Mouse (Mus musculus): ENCODE results near the gene Arfgap1. TPM values are rescaled to one million over a fixed set of nuclear protein-coding genes. Genes with fewer than 3 reads are reported as not detected.

Arfgap1 gene
- polyA plus RNA-seq, 1 experiment from 2014 or later = 101 TPM

DNA sequence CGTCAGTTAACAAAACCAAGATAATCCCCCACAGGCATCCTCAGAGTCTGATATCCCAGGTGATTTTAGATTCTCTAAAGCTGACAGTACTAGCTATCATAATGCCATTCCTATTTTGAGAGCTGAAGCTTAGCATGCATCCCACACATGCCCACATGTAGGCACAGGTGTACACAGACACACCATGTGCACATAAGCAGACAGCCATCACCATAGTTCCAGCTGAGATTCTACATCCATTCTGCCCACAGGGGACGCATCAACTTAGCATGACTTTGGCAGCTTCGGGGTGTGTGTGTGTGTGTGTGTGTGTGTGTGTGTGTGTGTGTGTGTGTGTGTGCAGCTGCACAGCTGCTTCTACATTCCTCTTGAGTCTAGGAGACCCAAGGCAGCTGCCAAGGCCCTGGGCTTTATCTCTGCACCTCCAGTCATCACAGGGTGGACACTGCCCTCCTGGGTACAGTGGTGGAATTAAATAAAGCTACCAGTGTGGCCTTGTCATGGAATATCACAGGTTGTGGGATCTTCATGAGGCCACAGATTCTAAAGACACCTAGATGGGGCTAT lies 21.4 kb downstream of the Arfgap1 start:
- Histone ChIP-seq H3K4me1 (peaks cover 4% of the 10 kb centered on the region; the same call in 1 of the 2 replicates), H3K27ac (no peak overlapping the region), H3K9me3 (replicated peaks) (no peaks in the 10 kb centered on the region), H3K36me3 (peaks cover 2% of the 10 kb centered on the region; the same call in 1 of the 2 replicates), H3K4me3 (no peak overlapping the region), H3K27me3 (ENCODE audit: low read depth, poor library complexity, severe bottlenecking) (no peaks in the 10 kb centered on the region)
- WGBS = 90% methylated on average over 3 of the region's 3 CpGs
- DNase-seq (ENCODE audit: low spot score) = no peak

DNA sequence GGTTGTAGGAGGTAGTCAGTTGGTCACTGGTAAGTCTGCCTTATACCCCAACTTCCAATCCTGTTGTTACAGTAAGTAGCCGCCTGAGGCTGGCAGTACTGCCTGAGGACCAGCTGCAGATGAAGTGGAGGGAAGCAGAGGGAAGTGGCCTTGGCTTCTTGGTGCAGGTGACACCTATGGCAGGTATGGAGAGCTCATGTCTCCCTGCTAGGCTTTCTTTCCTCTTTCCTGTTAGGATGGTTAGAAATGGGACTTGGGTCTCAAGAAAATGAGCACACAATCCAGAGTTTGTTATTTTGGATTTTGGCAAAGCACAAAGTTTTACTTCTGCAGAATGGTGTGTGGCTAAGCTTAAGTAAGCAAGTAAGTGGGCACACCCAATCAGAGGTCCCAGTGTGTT lies 21.9 kb downstream of the Arfgap1 start:
- Histone ChIP-seq H3K36me3 (no peaks in the 10 kb centered on the region; the same call in 1 of the 2 replicates), H3K4me1 (peaks cover 4% of the 10 kb centered on the region; the same call in 1 of the 2 replicates), H3K4me3 (no peak overlapping the region), H3K27me3 (ENCODE audit: low read depth, poor library complexity, severe bottlenecking) (no peaks in the 10 kb centered on the region), H3K9me3 (replicated peaks) (no peaks in the 10 kb centered on the region), H3K27ac (no peak overlapping the region)
- WGBS = 56% methylated on average over 1 of the region's 1 CpGs
- DNase-seq (ENCODE audit: low spot score) = no peak

DNA sequence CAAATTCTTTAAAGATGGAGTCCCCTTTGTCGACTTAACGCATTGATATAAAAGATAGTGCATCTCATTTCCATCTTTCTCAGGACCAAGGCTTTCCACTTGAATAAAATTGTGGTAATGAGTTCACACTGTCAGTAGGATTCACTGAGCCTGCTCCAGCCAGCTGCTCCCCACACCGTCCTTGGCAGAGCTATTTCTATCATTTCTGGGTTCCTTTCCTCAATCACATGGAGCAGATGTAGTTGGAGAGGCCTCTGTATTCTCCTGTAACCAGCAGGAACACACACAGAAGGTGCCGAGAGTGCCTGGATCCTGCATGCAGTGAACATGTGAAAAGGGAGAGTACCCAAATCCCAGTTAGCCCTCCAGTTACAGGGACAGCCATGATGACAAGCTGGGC lies 23.3 kb downstream of the Arfgap1 start:
- H3K27me3 ChIP-seq (ENCODE audit: low read depth, poor library complexity, severe bottlenecking) = no peaks in the 10 kb centered on the region
- DNase-seq (ENCODE audit: low spot score) = no peak
- H3K4me3 ChIP-seq = no peak overlapping the region
- peaks cover 4% of the 10 kb centered on the region; the same call in 1 of the 2 replicates for H3K4me1 ChIP-seq
- no peak overlapping the region for H3K27ac ChIP-seq
- no peaks in the 10 kb centered on the region for H3K36me3 ChIP-seq
- H3K9me3 ChIP-seq (replicated peaks) = no peaks in the 10 kb centered on the region
- 74% methylated on average over 4 of the region's 4 CpGs for WGBS

DNA sequence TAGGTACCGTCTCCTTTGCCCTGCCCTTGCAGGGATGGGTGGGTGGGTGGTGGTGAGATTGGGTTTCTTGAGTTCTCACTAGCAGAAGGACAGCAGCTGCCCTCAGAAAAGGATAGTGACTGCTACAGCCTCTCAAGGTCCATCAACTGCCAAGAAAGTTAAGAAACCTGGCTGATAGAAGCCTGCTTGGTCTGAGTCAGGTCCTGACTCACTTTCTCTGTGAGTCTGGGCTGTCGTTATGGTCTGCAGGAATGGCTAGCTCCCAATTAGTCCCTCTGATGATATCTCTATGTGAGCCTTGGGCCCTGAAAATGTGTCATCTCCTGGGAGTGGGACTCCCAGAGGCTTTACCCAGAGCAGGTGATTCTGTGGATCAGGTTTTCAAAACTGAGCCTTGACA lies 27.3 kb downstream of the Arfgap1 start:
- H3K9me3 ChIP-seq (replicated peaks) = no peaks in the 10 kb centered on the region
- H3K27ac ChIP-seq = no peak overlapping the region
- no peaks in the 10 kb centered on the region for H3K4me1 ChIP-seq
- H3K4me3 ChIP-seq = no peak overlapping the region
- WGBS = 74% methylated on average over 2 of the region's 2 CpGs
- no peaks in the 10 kb centered on the region for H3K36me3 ChIP-seq
- no peak for DNase-seq (ENCODE audit: low spot score)
- no peaks in the 10 kb centered on the region for H3K27me3 ChIP-seq (ENCODE audit: low read depth, poor library complexity, severe bottlenecking)

DNA sequence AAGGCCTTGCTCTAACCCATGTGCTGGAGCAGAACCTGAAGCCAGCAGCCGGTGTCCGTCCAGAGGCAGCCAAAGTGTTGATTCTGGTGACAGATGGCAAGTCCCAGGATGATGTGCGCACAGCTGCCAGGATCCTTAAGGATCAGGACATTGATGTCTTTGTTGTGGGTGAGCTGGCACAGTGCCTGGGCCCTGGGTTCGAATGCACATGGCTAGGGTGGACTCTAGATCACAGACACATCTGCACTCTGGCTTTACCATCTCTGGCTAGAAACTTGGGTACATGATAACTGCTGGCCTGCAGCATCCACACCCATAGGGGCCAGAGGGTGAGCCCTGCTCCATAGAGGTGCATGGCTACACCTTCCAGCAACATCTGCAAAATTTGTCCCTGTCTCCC lies 28.4 kb downstream of the Arfgap1 start:
- Histone ChIP-seq H3K4me3 (no peak overlapping the region), H3K27ac (no peak overlapping the region), H3K9me3 (replicated peaks) (no peaks in the 10 kb centered on the region), H3K4me1 (no peaks in the 10 kb centered on the region), H3K27me3 (ENCODE audit: low read depth, poor library complexity, severe bottlenecking) (no peaks in the 10 kb centered on the region), H3K36me3 (no peaks in the 10 kb centered on the region)
- 89% methylated on average over 4 of the region's 4 CpGs for WGBS
- no peak for DNase-seq (ENCODE audit: low spot score)

DNA sequence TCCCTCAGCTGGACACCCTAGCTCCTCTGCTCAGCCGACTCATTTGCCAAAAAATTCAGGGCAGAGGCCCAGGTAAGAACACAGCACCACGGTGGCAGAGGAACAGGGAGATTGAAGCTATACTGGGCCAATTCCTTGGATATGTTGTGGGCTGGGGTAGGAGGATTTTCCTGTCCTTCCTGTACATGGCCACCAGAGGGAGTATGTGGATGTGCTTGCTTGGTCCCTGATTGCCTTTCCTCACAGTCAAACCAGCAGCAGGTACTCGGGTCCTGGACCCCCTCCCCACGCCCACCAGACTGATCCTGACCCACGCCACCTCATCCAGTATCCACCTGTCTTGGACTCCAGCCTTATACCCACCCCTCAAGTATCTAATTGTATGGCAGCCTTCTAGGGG lies 29.4 kb downstream of the Arfgap1 start:
- Histone ChIP-seq H3K27me3 (ENCODE audit: low read depth, poor library complexity, severe bottlenecking) (no peaks in the 10 kb centered on the region), H3K4me3 (no peak overlapping the region), H3K9me3 (replicated peaks) (no peaks in the 10 kb centered on the region), H3K36me3 (no peaks in the 10 kb centered on the region), H3K4me1 (no peaks in the 10 kb centered on the region), H3K27ac (no peak overlapping the region)
- 22% methylated on average over 5 of the region's 5 CpGs for WGBS
- DNase-seq (ENCODE audit: low spot score) = peak; percentile 57

DNA sequence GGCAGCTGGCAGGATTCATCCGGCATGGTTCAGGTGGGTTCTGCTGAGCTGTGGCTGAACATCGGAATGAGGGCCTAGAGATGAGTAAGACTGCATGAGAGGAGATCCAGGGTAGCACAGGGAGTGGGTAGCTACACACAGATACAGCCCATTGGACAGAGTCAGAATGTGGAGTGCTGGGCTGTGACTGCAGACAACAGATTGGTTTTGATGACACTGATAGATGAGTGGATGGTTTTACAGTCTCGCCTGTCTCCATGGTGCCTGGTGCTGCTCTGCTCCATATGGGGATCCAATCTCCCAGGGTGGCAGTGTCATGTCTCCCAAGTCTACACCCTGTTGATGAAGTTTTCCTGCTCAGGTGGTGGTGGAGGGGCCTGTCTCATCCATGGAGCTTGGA lies 29.9 kb downstream of the Arfgap1 start:
- Histone ChIP-seq H3K27ac (no peak overlapping the region), H3K4me1 (no peaks in the 10 kb centered on the region), H3K9me3 (replicated peaks) (no peaks in the 10 kb centered on the region), H3K27me3 (ENCODE audit: low read depth, poor library complexity, severe bottlenecking) (no peaks in the 10 kb centered on the region), H3K36me3 (no peaks in the 10 kb centered on the region), H3K4me3 (no peak overlapping the region)
- no peak for DNase-seq (ENCODE audit: low spot score)
- WGBS = 69% methylated on average over 3 of the region's 3 CpGs

DNA sequence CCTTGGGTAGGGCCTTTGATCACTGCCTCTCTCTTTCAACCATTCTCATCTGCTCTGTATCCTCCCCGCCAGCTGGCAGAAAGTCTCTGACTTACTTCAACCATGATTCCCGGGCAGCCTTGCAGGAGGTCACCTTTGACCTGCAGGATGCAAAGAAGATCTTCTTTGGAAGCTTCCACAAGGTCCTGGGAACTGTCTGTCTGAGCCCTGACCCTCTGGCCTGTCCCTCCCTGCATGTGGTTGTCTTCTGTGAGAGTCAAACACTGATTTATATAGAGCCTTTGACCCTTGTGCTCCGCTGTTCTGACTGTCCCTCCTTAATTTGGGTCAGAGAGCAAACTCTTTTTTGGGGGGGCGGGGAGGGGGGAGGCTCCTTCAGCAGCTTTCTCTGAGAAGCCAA lies 40.0 kb downstream of the Arfgap1 start:
- H3K4me1 ChIP-seq = no peaks in the 10 kb centered on the region
- WGBS = 49% methylated on average over 4 of the region's 4 CpGs
- H3K9me3 ChIP-seq (replicated peaks) = no peaks in the 10 kb centered on the region
- H3K27ac ChIP-seq = no peak overlapping the region
- H3K27me3 ChIP-seq (ENCODE audit: low read depth, poor library complexity, severe bottlenecking) = no peaks in the 10 kb centered on the region
- H3K36me3 ChIP-seq = no peaks in the 10 kb centered on the region
- no peak overlapping the region for H3K4me3 ChIP-seq
- DNase-seq (ENCODE audit: low spot score) = no peak

DNA sequence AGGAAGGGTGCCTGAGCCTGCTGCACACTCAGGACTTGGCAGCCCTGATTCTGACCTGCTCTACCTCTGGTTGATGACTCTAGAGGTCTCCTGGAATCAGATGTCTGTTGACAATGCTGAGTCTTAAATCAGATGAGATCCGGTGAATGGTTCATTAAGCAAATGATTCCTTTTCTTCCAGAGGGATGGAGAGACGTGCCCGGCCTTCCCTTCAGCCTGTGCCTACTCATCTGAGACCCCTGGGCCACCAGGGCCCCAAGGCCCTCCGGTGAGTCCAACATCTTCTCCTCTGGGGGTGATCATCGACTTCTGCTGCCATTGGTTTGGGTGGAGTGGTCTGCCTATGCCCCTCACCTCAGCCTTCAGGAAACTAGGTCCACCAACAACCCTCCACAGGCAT lies 41.3 kb downstream of the Arfgap1 start:
- Histone ChIP-seq H3K4me3 (no peak overlapping the region), H3K27me3 (ENCODE audit: low read depth, poor library complexity, severe bottlenecking) (no peaks in the 10 kb centered on the region), H3K9me3 (replicated peaks) (no peaks in the 10 kb centered on the region), H3K36me3 (no peaks in the 10 kb centered on the region), H3K27ac (no peak overlapping the region), H3K4me1 (no peaks in the 10 kb centered on the region)
- no peak for DNase-seq (ENCODE audit: low spot score)
- WGBS = 88% methylated on average over 5 of the region's 5 CpGs

DNA sequence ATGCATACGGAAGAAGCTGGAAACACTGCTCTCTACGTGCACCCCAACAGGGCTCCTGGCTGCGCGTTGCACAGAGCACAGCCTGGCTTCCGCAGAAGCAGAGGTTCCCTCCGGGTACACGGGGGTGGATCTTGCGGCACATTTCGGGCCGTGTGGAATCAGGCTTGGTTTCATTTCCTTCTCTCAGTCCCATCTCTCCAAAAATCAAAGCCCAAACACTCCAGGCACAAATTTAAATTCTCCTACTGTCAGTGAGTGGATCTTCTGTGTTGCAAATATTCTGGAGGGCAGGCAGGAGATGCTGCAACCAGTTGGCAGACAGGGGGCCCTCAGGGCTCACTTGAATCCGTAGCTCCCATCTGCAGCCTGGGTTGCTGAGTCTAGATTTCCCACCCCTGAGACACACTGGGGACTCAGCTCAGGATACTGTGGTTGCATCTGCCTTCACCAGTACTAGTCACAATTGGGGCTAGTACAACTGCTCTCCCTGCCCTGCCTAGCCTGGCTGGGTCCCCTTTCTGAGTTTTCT lies 64.4 kb downstream of the Arfgap1 start:
- peaks cover 48% of the 10 kb centered on the region for H3K27me3 ChIP-seq (ENCODE audit: low read depth, poor library complexity, severe bottlenecking)
- H3K27ac ChIP-seq = no peak overlapping the region
- no peaks in the 10 kb centered on the region for H3K9me3 ChIP-seq (replicated peaks)
- no peak for DNase-seq (ENCODE audit: low spot score)
- H3K4me3 ChIP-seq = no peak overlapping the region
- no peaks in the 10 kb centered on the region for H3K4me1 ChIP-seq
- WGBS = 83% methylated on average over 11 of the region's 11 CpGs
- H3K36me3 ChIP-seq = no peaks in the 10 kb centered on the region

Other genes starting within 250 kb of the Arfgap1 start
- 0.38 and 0.73 TPM in 2 replicates for gene Slc17a9, start 242.0 kb upstream of the Arfgap1 start, polyA plus RNA-seq (2016; fragmentation: Nextera tagmentation; extraction: Ambion mirVana)
- gene Bhlhe23, start 190.3 kb upstream of the Arfgap1 start, polyA plus RNA-seq (2016; fragmentation: Nextera tagmentation; extraction: Ambion mirVana) = not detected in 2 replicates
- gene Ythdf1, start 46.3 kb upstream of the Arfgap1 start, polyA plus RNA-seq (2016; fragmentation: Nextera tagmentation; extraction: Ambion mirVana) = 76.4 and 77.8 TPM in 2 replicates
- not detected in 2 replicates for gene Birc7, start 38.2 kb upstream of the Arfgap1 start, polyA plus RNA-seq (2016; fragmentation: Nextera tagmentation; extraction: Ambion mirVana)
- 2.7 and 4.4 TPM in 2 replicates for gene Nkain4, start 12.5 kb upstream of the Arfgap1 start, polyA plus RNA-seq (2016; fragmentation: Nextera tagmentation; extraction: Ambion mirVana)
- gene Col20a1, start 19.3 kb downstream of the Arfgap1 start, polyA plus RNA-seq (2016; fragmentation: Nextera tagmentation; extraction: Ambion mirVana) = 0.09 and 0.13 TPM in 2 replicates
- 0.65 and 1.3 TPM in 2 replicates for gene Chrna4, start 76.3 kb downstream of the Arfgap1 start, polyA plus RNA-seq (2016; fragmentation: Nextera tagmentation; extraction: Ambion mirVana)
- 0.10 and 0.20 TPM in 2 replicates for gene Kcnq2, start 168.1 kb downstream of the Arfgap1 start, polyA plus RNA-seq (2016; fragmentation: Nextera tagmentation; extraction: Ambion mirVana)
- not detected in 2 replicates for gene Eef1a2, start 189.8 kb downstream of the Arfgap1 start, polyA plus RNA-seq (2016; fragmentation: Nextera tagmentation; extraction: Ambion mirVana)
- gene Ppdpf, start 220.0 kb downstream of the Arfgap1 start, polyA plus RNA-seq (2016; fragmentation: Nextera tagmentation; extraction: Ambion mirVana) = 394 and 428 TPM in 2 replicates
- gene Ptk6, start 235.6 kb downstream of the Arfgap1 start, polyA plus RNA-seq (2016; fragmentation: Nextera tagmentation; extraction: Ambion mirVana) = not detected in 2 replicates
- gene Srms, start 246.0 kb downstream of the Arfgap1 start, polyA plus RNA-seq (2016; fragmentation: Nextera tagmentation; extraction: Ambion mirVana) = 1.6 and 2.0 TPM in 2 replicates